Mouse (Mus musculus) heart, adult 11 months (tissue): ENCODE data around the gene Stt3b.

Experiments used
- DNase-seq: peaks from one replicate; pipeline ENCODE4 v3.0.0; 2022

Stt3b gene

DNA sequence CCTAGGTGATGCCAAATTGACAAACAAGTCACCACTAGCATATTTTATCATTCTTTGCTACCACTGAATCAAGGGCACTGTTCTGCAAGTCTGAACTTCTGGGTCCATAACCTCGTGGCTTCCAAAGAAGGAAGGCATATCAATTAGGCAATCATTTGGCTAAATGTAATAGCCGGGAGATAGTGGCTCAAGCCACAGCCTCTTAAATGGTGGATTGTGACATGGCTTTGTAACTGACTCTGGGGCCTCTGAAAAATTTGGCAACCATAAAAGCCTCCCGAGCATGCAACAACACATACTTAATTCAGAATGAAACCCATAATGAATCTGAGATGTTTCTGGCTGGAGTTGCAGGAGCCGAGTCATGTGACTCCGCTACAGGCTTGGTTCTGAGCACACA lies 6.8 kb upstream of the Stt3b start:
- no peak for DNase-seq

DNA sequence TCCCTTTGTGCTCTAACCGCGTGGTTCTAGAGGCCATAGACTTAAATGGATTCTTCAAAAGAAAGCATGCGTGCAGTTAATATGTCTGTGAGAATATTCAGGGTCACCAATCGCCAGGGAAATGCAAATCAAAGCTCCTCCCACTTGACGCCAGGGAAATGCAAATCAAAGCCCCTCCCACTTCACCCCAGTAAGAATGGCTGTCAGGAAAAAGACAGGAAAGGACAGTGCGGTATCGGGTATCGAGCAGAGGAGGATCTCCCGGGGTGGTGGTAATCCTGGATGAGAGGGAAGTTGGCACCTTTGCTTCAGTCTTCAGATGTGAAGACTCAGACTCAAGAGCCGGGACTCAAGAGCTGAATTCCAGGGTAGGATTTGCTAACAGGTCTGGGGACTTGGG lies 4.3 kb upstream of the Stt3b start:
- DNase-seq: peak; percentile 86

DNA sequence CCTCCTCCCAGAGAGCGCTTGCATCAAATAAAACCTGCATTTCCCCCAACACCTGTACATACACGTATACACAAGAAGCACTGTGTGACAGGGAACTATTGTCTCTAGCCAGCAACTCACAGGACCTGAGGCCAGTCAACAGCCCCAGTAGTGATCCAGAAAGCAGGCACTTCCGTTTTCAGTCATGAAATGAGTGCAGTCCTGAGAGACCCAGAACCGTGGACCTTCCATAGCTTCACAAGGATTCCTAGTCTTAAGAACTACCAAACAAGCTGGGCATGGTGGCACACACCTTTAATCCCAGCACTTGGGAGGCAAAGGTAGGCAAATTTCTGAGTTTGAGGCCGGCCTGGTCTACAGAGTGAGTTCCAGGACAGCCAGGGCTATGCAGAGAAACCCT lies 3.6 kb upstream of the Stt3b start:
- peak; percentile 67 for DNase-seq

DNA sequence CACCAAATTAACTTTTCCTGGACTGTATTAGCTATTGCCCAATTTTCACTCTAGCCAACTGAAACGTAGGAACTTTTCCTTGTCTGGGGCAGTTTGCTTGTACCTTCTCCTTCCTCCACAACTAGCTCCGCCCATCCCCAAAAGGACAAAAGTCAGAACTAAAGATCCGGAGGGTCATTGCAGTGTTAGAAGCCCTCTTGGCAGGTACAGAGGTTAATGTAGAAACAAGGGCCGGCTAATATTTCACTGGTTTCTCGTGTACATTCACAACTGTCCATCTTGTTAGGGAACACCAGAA lies 951 bp upstream of the Stt3b start:
- peak; percentile 91 for DNase-seq

DNA sequence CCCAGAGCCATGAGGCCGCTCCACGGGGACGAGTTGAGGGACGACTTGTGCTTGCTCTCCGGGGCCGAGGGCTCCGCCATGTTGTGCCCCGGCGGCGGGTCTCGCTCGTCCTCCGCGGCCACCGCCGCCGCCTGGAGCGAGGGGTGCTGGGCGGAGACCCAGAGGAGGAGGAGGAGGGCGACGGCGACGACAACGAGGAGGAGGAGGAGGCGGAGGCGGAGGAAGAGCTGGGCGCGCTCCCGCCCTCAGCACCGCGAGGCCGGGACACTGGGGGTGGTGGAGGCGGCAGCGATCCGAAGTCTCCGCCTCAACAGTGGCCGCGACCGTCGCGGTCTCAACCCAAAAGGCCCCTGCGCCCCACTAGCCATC lies 260 bp downstream of the Stt3b start:
- no peak for DNase-seq

DNA sequence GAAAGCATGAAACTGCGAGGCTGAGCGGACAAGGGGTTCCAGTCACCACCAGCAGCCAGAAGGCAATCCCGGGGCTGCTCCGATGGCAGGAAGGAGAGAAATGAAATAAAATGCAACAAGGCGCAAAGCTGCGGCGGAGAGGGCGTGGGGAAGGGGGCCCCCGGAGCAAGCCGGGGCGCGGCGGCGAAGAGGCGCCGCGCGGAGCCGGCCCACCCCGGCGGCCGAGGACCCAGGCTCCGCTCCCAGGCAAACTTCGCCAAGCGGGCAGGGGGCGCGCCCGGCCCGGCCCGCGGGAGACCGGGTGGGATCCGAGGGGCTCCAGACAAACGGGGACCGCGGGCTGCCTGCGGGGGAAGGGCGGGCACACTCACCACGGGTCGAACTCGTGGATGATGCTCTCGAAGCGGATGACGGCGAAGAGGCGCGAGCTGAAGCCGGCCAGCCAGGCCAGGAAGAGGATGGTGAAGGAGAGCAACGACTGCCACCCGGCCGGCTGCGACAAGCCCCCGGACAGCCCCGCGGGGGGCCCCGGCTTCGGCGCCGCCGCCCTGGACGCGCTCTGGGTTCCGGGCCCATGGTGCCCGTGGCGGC lies 745 bp downstream of the Stt3b start:
- no peak for DNase-seq

DNA sequence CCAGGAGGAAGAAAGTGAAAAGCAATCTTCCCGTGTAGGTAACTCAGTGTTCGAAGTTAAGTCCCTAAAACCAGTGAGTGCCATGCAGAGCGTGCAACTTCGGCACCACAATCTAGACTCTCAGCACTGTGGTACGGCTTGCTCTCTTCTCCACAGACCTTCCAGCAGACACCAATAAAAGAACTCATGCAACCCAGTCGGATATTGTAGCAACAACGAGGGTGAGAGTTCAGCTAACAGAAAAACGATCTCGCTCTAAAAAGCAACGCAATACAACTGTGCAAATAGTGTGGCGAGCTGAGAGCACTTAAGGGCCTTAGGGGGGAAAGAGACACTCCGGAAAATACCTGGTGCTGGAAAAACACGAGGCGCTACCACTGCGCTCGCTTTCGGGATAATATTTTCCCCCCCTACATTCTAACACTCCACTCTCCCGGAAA lies 1.3 kb downstream of the Stt3b start:
- no peak for DNase-seq

DNA sequence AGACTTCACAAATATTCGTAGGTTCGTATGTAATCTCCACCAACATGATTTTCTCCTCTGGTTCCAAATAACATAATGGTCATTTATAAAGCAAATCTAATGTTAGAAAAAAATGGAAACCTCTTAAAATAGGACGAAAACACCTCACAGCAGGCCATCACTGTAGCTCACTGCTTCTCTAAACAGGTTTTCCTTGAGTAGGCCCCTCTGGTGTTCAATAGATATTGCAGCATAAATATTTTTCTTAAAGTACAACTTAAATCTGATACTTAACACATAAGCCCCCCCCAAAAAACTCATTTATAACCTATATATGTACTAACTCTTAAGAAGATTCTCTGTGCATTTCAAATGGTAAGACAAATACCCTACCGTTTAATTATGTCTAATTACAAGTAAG lies 1.8 kb downstream of the Stt3b start:
- DNase-seq: no peak

DNA sequence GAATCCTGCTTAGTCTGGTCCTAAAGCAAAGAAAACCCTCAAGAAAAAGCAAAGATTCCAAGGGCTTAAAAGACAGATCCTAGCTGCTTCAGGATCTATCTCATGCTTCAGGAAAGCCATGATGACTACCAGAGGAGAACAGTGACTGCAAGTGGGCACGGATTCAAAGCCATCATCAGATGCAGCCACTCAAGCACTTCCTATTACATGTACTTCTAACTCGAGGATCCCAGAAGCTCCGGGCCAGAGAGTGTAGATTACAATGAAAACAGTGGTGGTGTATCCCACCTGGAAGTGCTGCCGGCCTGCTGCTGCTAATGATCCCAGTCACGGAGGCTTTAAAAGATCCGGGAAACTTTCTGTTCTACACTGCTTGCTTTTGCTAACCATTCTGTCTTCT lies 4.0 kb downstream of the Stt3b start:
- peak; percentile 93 for DNase-seq

DNA sequence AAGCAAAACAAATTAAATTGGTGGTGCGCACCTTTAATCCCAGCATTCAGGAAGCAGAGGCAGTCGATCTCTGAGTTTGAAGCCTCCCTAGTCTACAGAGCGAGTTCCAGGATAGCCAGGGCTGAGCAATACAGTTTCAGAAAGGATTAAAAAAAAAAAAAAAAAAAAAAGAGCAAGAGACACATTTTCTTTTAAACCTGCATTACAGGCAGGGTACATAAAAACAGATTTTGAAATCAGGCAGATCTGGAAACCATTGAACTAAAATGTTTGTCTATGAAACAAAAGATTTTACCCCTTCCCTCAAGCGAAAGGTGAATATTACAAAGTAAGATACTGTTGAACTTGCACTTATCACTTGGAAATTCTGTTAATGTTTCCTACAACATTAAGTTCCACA lies 6.1 kb downstream of the Stt3b start:
- DNase-seq: no peak

DNA sequence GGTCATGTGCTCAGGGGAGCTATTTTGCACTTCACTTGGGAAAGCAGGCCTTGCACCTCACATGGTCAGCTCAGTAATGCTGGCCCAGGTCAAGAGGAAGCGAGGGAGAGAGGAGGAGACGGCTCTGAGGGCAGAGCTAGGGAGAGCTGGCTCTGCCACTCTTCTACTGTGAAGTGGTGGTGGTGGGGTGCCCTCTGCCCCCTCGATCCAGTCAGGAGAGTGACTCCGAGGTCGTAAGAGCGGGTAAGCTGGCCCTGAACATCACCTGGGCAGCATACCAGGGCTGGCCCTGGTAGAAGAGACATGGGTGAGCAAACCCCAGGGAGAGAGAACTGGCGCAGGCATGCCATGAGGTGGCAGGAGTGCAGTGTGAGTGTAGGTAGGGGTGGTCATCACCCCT lies 8.6 kb downstream of the Stt3b start:
- peak; percentile 90 for DNase-seq

DNA sequence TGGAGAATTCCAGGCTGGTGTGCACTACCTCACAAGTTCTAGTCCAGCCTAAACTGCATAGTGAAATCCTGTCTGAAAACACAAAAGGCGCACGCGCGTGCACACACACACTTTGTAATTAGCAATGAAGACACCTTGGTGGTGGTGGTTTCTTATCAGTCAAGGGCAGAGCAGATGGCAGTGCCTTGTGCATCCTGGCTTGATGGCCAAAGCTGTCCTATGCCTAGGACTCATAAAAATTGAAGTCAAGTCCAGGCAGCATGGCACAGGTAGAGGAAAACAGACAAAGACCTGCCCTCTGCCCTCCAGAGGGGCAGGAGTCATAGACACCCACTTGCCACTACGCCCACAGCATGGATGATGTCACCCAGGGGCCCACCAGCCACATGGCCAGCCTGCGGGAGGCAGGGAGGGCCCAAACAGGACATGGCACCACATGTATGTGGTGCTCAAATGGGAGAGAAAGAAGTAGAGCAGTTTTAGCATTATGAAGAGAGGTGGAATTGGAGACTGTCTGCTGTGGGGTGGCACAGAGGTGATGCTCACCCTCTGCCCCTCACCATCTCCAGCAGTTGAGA lies 9.1 kb downstream of the Stt3b start:
- DNase-seq: no peak

DNA sequence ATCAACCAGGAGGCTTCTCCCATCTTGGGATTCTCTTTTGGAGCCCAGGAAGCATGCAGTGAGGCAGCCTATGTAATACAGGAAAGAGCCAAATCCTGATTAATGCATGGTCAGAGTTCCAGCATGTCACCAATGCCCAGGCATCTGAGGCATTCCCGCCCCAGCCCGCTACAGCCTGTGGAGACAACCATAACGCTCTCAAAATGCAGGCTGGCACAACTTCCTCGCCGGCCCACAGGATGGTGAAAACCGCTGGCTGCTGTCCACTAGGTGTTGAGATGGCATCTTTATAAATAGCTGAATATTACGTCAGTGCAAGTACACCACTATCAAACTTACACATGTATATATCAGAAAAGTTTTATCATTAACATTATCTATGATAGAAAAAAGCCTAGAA lies 13.5 kb downstream of the Stt3b start:
- DNase-seq: peak; percentile 90

DNA sequence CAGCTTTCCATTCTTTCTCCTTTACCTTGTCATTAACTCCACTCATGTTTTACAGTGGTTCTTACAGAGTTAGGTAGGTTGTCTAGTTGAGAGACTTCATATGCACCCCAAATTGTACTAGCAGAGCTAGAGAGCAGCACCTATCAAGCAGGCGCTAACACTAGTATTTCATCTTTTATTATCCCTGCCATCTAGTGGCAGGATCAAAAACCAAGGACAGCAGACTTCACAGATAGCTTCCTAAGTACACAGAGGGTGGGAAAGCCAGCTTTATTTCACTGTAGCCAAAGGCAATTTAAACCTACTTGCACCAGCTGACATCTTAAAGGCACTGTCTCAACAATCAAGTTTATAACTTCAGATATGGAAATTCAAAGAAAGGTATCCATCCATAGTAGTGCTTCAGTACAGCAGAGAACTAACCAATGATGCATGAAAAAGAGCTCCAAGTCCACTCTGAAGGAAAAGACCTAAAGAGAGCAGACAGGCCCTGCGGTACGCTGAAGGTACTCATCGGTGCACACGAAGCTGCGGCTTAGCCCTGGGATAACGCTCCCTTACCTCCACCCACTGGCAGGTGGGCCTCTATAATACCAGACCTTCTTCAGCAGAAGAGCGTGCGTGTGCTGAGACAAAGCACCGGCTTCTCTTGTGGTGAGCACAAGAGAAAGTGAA lies 16.2 kb downstream of the Stt3b start:
- DNase-seq: peak; percentile 65

DNA sequence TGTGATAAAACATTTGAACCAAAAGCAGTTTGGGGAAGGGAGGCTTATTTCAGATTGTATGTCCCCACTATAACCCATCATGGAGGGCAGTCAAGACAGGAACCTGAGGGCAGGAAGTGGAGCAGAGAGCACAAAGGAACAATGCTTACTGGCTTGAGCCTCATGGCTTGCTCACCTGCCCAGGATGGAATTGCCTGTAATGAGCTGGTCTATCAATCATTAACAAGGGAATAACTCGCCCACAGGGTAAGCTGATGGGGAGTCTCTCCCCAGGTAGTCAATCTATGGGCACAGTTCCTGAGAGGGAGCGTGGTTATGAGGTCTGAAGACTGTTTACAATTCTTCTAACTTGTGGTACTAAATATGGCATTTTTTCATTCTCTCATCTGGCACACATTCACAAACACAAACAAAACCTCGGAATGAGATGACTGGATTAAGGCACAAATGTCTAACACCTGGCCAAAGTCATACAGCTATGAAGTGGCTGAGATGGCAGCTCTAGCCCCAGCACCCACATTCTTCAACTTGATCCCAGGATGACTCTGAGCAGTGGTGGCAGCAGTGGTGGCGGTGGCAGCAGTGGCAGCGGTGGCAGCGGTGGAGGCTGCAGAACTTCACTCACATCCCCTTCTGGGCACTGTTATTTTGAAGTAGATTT lies 22.3 kb downstream of the Stt3b start:
- peak; percentile 61 for DNase-seq

DNA sequence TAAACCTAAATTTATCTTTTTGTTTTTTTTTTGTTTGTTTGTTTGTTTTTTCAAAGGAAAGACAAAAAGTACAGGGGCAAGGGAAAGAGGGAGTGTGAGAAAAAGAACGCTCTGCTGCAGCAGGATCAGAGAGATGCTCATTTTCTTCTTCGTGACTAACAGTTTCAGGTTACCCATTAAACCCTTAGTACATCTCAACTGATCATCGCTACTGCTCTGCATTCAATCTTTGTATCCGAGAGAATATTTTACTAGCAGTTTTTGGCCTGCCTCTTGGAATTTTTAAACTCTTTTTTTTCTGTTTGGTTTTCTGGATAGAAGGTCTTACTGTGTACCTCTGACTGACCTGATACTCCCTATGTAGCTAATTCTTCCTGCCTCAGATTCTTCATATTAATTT lies 25.8 kb downstream of the Stt3b start:
- no peak for DNase-seq

DNA sequence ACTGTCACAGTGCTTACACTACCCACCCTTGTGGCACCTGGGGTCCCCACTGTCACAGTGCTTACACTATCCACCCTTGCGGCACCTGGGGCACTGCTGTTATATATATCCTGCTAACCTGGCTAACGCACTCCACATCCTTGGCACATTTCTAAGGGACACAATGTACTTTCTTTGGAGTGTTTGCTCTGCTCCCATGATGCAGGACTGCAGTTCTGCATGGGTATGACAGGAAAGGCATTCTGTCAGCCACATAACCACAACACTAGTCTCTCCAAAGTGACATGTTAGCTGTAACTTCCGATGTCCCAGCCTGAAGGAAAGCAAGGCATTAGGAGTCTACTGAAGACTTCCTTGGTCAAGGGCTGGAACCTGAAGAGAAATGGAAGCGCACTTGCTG lies 26.8 kb downstream of the Stt3b start:
- DNase-seq: no peak

DNA sequence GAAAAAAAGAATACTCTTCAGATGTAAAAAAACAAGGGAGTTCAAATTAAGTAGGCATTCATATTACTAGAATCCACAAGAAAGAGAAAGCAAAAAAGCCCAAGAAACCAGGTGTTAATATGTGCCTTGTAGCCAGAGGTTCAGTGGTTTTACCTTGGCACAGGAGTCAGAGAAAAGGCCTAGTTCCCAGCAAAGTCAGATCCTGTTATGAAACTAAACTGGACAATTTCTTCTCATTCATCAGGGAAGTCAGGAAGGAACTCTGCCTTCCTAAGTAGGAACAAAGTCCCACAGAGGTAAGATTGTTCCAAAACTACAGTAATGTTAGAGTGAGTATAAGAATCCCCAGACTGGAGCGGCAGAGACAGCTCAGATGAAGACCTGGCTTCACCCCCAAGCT lies 31.6 kb downstream of the Stt3b start:
- no peak for DNase-seq

DNA sequence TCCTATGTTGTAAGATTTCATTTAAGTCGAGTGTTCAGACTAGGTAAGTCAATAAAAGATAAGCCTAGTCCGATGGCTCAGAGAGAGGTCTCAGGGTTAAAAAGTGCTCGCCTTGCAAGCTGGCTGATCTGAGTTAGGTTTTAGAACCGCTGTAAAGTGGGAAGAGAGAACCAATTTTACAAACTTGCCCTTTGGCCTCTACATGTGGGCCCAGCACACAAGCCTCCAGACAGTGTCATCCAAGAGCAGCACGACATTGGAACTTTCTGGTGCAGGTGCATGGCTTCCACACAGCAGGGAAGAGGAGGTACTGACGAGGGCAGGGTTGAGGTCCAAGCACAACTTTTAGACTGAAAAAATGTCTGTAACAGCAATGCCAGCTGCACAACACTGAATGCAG lies 35.4 kb downstream of the Stt3b start:
- no peak for DNase-seq

DNA sequence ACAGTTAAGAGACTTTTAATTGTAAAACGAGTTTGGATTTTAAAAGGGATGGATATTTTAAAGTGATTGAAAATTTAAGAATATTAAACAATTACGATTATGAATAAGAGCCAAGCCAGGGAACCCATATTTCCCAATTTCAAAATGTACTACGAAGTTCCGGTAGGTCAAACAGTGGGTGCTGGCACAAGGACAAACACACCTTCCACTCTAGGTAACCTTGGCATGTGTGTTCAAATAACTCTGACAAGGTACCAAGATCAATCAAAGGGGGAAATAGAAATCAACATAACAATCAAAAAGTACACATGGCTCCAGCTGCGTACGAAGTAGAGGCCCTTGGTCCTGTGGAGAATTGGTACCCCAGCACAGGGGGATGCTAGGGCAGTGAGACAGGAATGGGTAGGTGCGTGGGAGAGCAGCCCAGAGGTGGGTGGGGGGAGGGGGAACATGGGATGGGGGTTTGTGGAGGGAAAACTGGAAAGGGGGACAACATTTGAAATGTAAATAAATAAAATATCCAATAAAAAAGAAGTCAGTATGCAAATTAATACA lies 37.0 kb downstream of the Stt3b start:
- DNase-seq: peak; percentile 68

DNA sequence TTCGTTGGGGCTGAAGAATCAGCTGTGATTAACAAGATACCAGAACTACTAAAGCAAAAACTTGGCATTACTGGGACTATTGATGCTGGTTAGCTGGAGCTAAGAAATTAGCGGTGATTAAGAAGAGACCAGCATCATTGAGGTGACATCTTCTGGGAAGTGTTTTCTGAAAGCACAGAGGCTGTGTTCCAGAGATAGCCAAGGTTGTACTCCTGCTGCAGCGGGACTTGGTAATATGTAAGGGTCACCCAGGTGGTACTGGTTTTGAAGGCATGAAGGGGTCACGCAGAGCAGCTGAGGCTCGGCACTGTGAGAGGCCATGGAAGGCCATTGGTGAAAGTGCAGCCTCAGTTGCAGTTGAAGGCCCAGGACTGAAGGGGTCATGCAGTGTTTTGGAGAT lies 37.8 kb downstream of the Stt3b start:
- DNase-seq: peak; percentile 97

DNA sequence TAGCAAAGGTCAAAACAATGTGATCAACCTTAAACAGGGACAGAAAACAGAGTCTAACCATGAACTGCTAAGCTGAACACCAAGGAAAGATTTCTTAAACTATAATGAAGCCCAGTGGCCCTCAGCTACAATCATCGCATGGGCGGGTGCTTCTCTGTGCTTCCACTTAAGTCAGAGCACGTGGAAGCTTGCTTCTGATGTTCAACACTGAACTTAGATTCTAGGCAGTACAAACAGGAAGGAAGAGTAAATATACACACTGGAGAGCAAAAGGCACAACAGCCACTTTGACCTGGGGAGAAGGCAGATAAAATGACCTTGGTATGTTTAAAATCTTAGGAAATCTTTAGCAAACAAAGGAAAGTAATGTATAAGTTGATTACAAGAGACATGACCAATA lies 38.7 kb downstream of the Stt3b start:
- peak; percentile 55 for DNase-seq

DNA sequence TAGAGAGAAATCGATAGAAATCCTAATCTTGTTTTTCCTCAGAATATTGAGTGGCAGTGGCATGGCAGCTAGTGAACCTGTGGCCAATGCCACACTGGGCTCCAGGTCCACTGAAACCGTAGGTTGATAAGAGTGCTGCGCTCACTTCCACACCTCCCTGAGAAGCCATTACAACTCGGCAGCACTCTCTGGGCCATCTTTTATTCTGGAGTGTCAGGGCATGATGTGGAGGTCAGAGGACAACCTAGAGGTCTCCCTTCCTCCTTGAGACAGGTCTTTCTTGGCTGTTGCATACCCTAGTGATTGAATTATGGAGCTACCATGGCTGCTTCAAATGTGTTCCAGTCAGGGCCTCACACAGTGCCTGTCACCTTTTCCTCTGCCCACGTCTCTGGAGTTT lies 48.3 kb downstream of the Stt3b start:
- peak; percentile 60 for DNase-seq

DNA sequence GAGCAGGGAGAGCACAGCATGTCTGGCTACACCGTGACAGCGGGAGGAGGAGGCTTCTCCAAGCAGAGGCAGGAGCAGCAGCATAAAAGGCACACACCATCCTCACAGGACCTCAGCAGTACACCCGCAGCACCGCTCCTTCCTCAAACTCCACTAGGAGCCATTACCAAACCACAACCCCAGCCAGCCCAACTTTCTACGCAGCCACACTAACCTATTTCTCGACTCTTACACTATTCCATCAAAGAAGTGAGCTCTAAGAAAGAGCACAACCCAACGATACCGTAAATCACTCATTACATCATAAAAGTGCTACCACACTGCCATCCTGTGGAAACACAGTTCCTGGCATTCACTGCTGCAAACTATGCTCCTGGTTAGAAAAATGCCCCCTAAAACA lies 48.8 kb downstream of the Stt3b start:
- DNase-seq: peak; percentile 80
